Mouse (Mus musculus) stomach, postnatal 0 days (tissue): Measurements from ENCODE around the gene Sema3a. TPM values are rescaled to one million over a fixed set of nuclear protein-coding genes. Genes with fewer than 3 reads are reported as not detected.

Experiments used
- ATAC-seq: fragments of 200-750 bp; cut with Nextera tagmentation; 2 replicates; pipeline ENCODE4 v1.8.0; 2017; ENCODE audit not compliant: low FRiP score, low TSS enrichment
- DNase-seq: peaks from one replicate; pipeline ENCODE4 v3.0.0-alpha.2; 2016; ENCODE audit warnings: low spot score
- H3K27ac ChIP-seq: fragments of 300-500 bp; sonication (generic); replicated peaks from 2 replicates; pipeline ENCODE4 v1.5.1; 2014; ENCODE audit warnings: mild to moderate bottlenecking, control low read depth
- H3K27me3 ChIP-seq: fragments of 300-500 bp; sonication (generic); 2 replicates; pipeline ENCODE4 v1.6.1; 2014; ENCODE audit warnings: low read length; ENCODE audit not compliant: control insufficient read depth, insufficient read depth
- H3K36me3 ChIP-seq: fragments of 300-500 bp; sonication (generic); 2 replicates; pipeline ENCODE4 v1.6.1; 2014; ENCODE audit warnings: low read length, mixed read lengths; ENCODE audit not compliant: control insufficient read depth, insufficient read depth
- H3K4me1 ChIP-seq: fragments of 300-500 bp; sonication (generic); replicated peaks from 2 replicates; pipeline ENCODE4 v1.6.1; 2014; ENCODE audit warnings: antibody characterized with exemption; ENCODE audit not compliant: control insufficient read depth, insufficient read depth
- H3K4me2 ChIP-seq: fragments of 300-500 bp; sonication (generic); replicated peaks from 2 replicates; pipeline ENCODE4 v1.6.1; 2014; ENCODE audit warnings: low read depth, mild to moderate bottlenecking, control low read depth, moderate library complexity
- H3K4me3 ChIP-seq: fragments of 300-500 bp; sonication (generic); 2 replicates; pipeline ENCODE4 v1.5.1; 2014; ENCODE audit warnings: low read depth, low read length, control low read depth
- H3K9ac ChIP-seq: fragments of 300-500 bp; sonication (generic); 2 replicates; pipeline ENCODE4 v1.6.1; 2014; ENCODE audit warnings: mild to moderate bottlenecking, low read length, control low read depth, mixed read lengths
- H3K9me3 ChIP-seq: fragments of 300-500 bp; sonication (generic); 2 replicates; pipeline ENCODE4 v1.6.1; 2016; ENCODE audit warnings: low read length; ENCODE audit not compliant: control insufficient read depth
- CTCF ChIP-seq: IDR thresholded peaks from 2 replicates; pipeline ENCODE4 v1.5.1; 2016; ENCODE audit warnings: antibody characterized with exemption, low read depth, mild to moderate bottlenecking, moderate library complexity
- EP300 ChIP-seq: optimal IDR thresholded peaks from 2 replicates; pipeline ENCODE3; 2016; ENCODE audit warnings: antibody characterized with exemption
- WGBS: fragments of 180-500 bp; shearing (Covaris S2); extraction: QIAGEN DNeasy Blood & Tissue Kit; methylation state at CpG from one replicate; pipeline ENCODE4 v1.1.7; 2014; 5-methylcytosine and 5-hydroxymethylcytosine counted together
- polyA plus RNA-seq: library from polyadenylated mRNA; unstranded; fragments of >200 nt; fragmentation: Nextera tagmentation; extraction: Ambion mirVana; gene quantifications from 2 replicates; pipeline ENCODE4 v1.2.1, GENCODE M21; 2015

Sema3a gene
- polyA plus RNA-seq, 1 experiment from 2014 or later, result 7.4 TPM

GRCm38 (mm10) chr5:13354913-13355312, 229.7 kb downstream of the Sema3a start:
- H3K27me3 ChIP-seq, result no peaks in the 10 kb centered on the region
- no peak for TF ChIP-seq EP300
- no peak for TF ChIP-seq CTCF
- H3K4me1 ChIP-seq, result no peaks in the 10 kb centered on the region
- no peaks in the 10 kb centered on the region for H3K36me3 ChIP-seq
- H3K9ac ChIP-seq, result no peak overlapping the region
- H3K9me3 ChIP-seq, result no peaks in the 10 kb centered on the region
- no peak overlapping the region for H3K27ac ChIP-seq
- H3K4me3 ChIP-seq, result no peak overlapping the region
- 69% methylated on average over 1 of the region's 1 CpGs for WGBS
- DNase-seq (no peak), ATAC-seq (no peak)
- no peak overlapping the region for H3K4me2 ChIP-seq

GRCm38 (mm10) chr5:13358770-13359169, 233.6 kb downstream of the Sema3a start:
- Histone ChIP-seq H3K36me3 (no peaks in the 10 kb centered on the region), H3K9ac (no peak overlapping the region), H3K27me3 (no peaks in the 10 kb centered on the region), H3K9me3 (no peaks in the 10 kb centered on the region), H3K4me3 (no peak overlapping the region), H3K27ac (no peak overlapping the region), H3K4me2 (no peak overlapping the region), H3K4me1 (no peaks in the 10 kb centered on the region)
- DNase-seq (no peak), ATAC-seq (no peak)
- 34% methylated on average over 4 of the region's 4 CpGs for WGBS
- TF ChIP-seq CTCF, result no peak
- TF ChIP-seq EP300, result no peak

- 59% methylated on average over 3 of the region's 3 CpGs for WGBS
- Histone ChIP-seq H3K9me3 (no peaks in the 10 kb centered on the region), H3K4me2 (no peak overlapping the region), H3K4me1 (no peaks in the 10 kb centered on the region), H3K4me3 (no peak overlapping the region), H3K36me3 (no peaks in the 10 kb centered on the region), H3K27ac (no peak overlapping the region), H3K27me3 (no peaks in the 10 kb centered on the region), H3K9ac (no peak overlapping the region)
- ATAC-seq (no peak), DNase-seq (no peak)
- no peak for TF ChIP-seq CTCF
- no peak for TF ChIP-seq EP300
These were observed 235.5 kb downstream of the Sema3a start for GRCm38 (mm10) chr5:13360711-13361110.

GRCm38 (mm10) chr5:13365108-13365507, 239.9 kb downstream of the Sema3a start:
- Histone ChIP-seq H3K36me3 (no peaks in the 10 kb centered on the region), H3K27ac (no peak overlapping the region), H3K4me1 (no peaks in the 10 kb centered on the region), H3K9me3 (no peaks in the 10 kb centered on the region), H3K9ac (no peak overlapping the region), H3K27me3 (no peaks in the 10 kb centered on the region), H3K4me2 (no peak overlapping the region), H3K4me3 (no peak overlapping the region)
- DNase-seq, result no peak
- 68% methylated on average over 2 of the region's 2 CpGs for WGBS
- TF ChIP-seq EP300, result no peak
- no peak for TF ChIP-seq CTCF
- ATAC-seq, result no peak

GRCm38 (mm10) chr5:13379223-13379622, 254.0 kb downstream of the Sema3a start:
- DNase-seq (no peak), ATAC-seq (no peak)
- H3K4me3 ChIP-seq, result no peak overlapping the region
- no peak overlapping the region for H3K9ac ChIP-seq
- WGBS, result 55% methylated on average over 4 of the region's 4 CpGs
- H3K36me3 ChIP-seq, result no peaks in the 10 kb centered on the region
- no peaks in the 10 kb centered on the region for H3K4me1 ChIP-seq
- no peak overlapping the region for H3K27ac ChIP-seq
- H3K27me3 ChIP-seq, result no peaks in the 10 kb centered on the region
- no peak for TF ChIP-seq CTCF
- no peaks in the 10 kb centered on the region for H3K9me3 ChIP-seq
- H3K4me2 ChIP-seq, result no peak overlapping the region

GRCm38 (mm10) chr5:13384047-13384446, 258.8 kb downstream of the Sema3a start:
- Histone ChIP-seq H3K9ac (no peak overlapping the region), H3K4me1 (no peaks in the 10 kb centered on the region)
- no peak for ATAC-seq

More at GRCm38 (mm10) chr5:13384047-13384446, 258.8 kb downstream of the Sema3a start:
- H3K27me3 ChIP-seq, result no peaks in the 10 kb centered on the region
- no peaks in the 10 kb centered on the region for H3K36me3 ChIP-seq
- no peak overlapping the region for H3K4me2 ChIP-seq
- no peak overlapping the region for H3K4me3 ChIP-seq
- H3K9me3 ChIP-seq, result no peaks in the 10 kb centered on the region
- WGBS, result 72% methylated on average over 4 of the region's 4 CpGs
- no peak overlapping the region for H3K27ac ChIP-seq
- no peak for DNase-seq
- TF ChIP-seq CTCF (no peak), EP300 (no peak)
